Comparison of ENCODE assay signal across 23 mouse cellular contexts in the genomic region with DNA sequence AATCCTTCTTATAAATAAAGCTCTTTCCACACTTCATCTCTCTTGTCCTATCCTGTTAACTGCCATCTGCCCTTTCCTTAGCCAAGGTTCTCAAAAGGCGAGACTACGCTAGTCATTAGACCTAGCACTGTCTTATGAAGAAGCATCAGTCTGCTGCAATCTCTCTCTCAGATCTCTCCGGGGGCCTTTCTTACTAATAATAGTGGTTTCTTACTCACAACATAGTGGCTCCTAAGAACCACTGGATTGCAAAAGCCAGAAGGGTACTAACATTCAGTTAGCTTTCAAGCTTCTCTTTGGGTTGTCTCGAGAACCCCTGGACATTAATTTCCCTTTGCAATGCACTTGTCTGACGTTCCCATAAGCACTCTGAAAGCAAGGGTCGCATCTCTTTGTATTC. TPM values are rescaled to one million over a fixed set of nuclear protein-coding genes. Genes with fewer than 3 reads are reported as not detected.
DNase-seq lines count a peak whose midpoint lies in the region; ATAC-seq and TF ChIP-seq lines count a peak whose summit lies in the region.
"Had no signal": no experiment of that assay in that cellular context is flagged by ENCODE, and none has a peak within 500 bp of the region (broad histone marks: within the 10 kb centered on the region; RNA-seq: fewer than 3 reads in every experiment).

No protein-coding gene starts in this region.

- no peak for TF ChIP-seq CTCF in midbrain, postnatal 0 days (IDR thresholded peaks at IDR 0.05)

- H3K27me3 ChIP-seq in midbrain, postnatal 0 days (ENCODE audit: insufficient read depth, low read length), result no peaks in the 10 kb centered on the region
- H3K27me3 ChIP-seq in intestine, embryonic 16.5 days (replicated peaks; ENCODE audit: control insufficient read depth, insufficient read depth, low read length), result no peaks in the 10 kb centered on the region
- H3K27me3 ChIP-seq: CH12.LX, Patski had no signal

- H3K9ac ChIP-seq in midbrain, postnatal 0 days (replicated peaks; ENCODE audit: low read length, poor library complexity, severe bottlenecking), result no peak overlapping the region
- no peak overlapping the region for H3K9ac ChIP-seq in intestine, embryonic 16.5 days (ENCODE audit: low read depth, low read length)

- H3K9me3 ChIP-seq in midbrain, postnatal 0 days (ENCODE audit: low read length), result no peaks in the 10 kb centered on the region
- H3K9me3 ChIP-seq in intestine, embryonic 16.5 days (ENCODE audit: control insufficient read depth, low read length), result no peaks in the 10 kb centered on the region
- H3K9me3 ChIP-seq: G1E had no signal

- 92% methylated on average over 6 of the region's 6 CpGs for WGBS in midbrain, postnatal 0 days
- 94% methylated on average over 6 of the region's 6 CpGs for WGBS in intestine, embryonic 16.5 days

- H3K4me2 ChIP-seq in midbrain, postnatal 0 days (ENCODE audit: low read depth, low read length, poor library complexity, severe bottlenecking), result no peak overlapping the region
- H3K4me2 ChIP-seq in intestine, embryonic 16.5 days (ENCODE audit: low read depth, low read length), result no peak overlapping the region

- no peak overlapping the region for H3K4me3 ChIP-seq in midbrain, postnatal 0 days (ENCODE audit: low read depth, low read length)
- H3K4me3 ChIP-seq in intestine, embryonic 16.5 days (ENCODE audit: low read length), result no peak overlapping the region

- DNase-seq in 416B (ENCODE audit: low read depth) (peak; percentile 71), adipocyte (ENCODE audit: low spot score) (no peak)
- no peak for DNase-seq in midbrain, postnatal 0 days (ENCODE audit: low spot score)
- DNase-seq: adrenal gland, adult 2 months; adrenal gland, adult 8-10 months; adrenal gland, postnatal 10 days; adrenal gland, postnatal 14 days; adrenal gland, postnatal 25 days; adrenal gland, postnatal 36 days; B cell, adult 2 months; cerebellum, adult 11 months; cerebellum, adult 11-12 months; cerebellum, adult 18-20 months; cerebellum, adult 2 months; cerebellum, adult 8-10 months had no signal

- no peaks in the 10 kb centered on the region for H3K4me1 ChIP-seq in midbrain, postnatal 0 days (ENCODE audit: insufficient read depth, low read length)
- H3K4me1 ChIP-seq in intestine, embryonic 16.5 days (ENCODE audit: control insufficient read depth, insufficient read depth, low read length), result no peaks in the 10 kb centered on the region

- H3K27ac ChIP-seq in midbrain, postnatal 0 days (ENCODE audit: low read depth, low read length), result no peak overlapping the region
- no peak overlapping the region for H3K27ac ChIP-seq in intestine, embryonic 16.5 days (ENCODE audit: low read length)

- peak; percentile 53 for ATAC-seq in granulocyte monocyte progenitor cell, adult 5-6 weeks (replicated peaks; ENCODE audit: poor library complexity, severe bottlenecking)
- ATAC-seq in megakaryocyte progenitor cell, adult 5-6 weeks (replicated peaks; ENCODE audit: poor library complexity), result peak; percentile 41; the same call in 1 of the 2 replicates
- no peak for ATAC-seq in midbrain, postnatal 0 days (ENCODE audit: low FRiP score)
- no peak for ATAC-seq in intestine, embryonic 16.5 days
- ATAC-seq: activated CD4-positive, CD25-positive, alpha-beta regulatory T cell, adult 4 months; CD4-positive, CD25-positive, alpha-beta regulatory T cell, adult 4 months; Patski had no signal

- no peaks in the 10 kb centered on the region for H3K36me3 ChIP-seq in midbrain, postnatal 0 days (ENCODE audit: insufficient read depth, low read length)
- no peaks in the 10 kb centered on the region for H3K36me3 ChIP-seq in intestine, embryonic 16.5 days (ENCODE audit: control insufficient read depth, insufficient read depth, low read length)
- H3K36me3 ChIP-seq: G1E had no signal

RNA-seq across cellular contexts. Expression of gene Agps, which starts 26.2 kb away (rescaled TPM):
- total RNA-seq in granulocyte monocyte progenitor cell, adult 5-6 weeks (2014; fragmentation: Nextera tagmentation), result 164 and 183 TPM in 2 replicates
- 224 and 232 TPM in 2 replicates for total RNA-seq in granulocyte monocyte progenitor cell, adult 5-6 weeks (2017)
- total RNA-seq in megakaryocyte progenitor cell, adult 5-6 weeks (2015), result 218 and 225 TPM in 2 replicates
- total RNA-seq in megakaryocyte progenitor cell, adult 5-6 weeks (2017), result 188 and 201 TPM in 2 replicates
- 37.9 and 53.5 TPM in 2 replicates for total RNA-seq in midbrain, postnatal 0 days (2014; rRNA removed)
- 13.1 and 17.1 TPM in 2 replicates for polyA plus RNA-seq in midbrain, postnatal 0 days (2015; fragmentation: Nextera tagmentation; extraction: Ambion mirVana)
- polyA plus RNA-seq in intestine, embryonic 16.5 days (2015; fragmentation: Nextera tagmentation; extraction: Ambion mirVana), result 18.3 and 21.8 TPM in 2 replicates

Comparison
In these comparisons a context has a peak if more than half of its experiments do, and no peak if none do; other contexts are left out.
1. ATAC-seq: peak in granulocyte monocyte progenitor cell, adult 5-6 weeks (single experiment) and megakaryocyte progenitor cell, adult 5-6 weeks (single experiment); none in midbrain, postnatal 0 days (single experiment) and intestine, embryonic 16.5 days (single experiment).